Mouse (Mus musculus) liver, embryonic 12.5 days (tissue): Measurements from ENCODE around the gene Gm2696. TPM values are rescaled to one million over a fixed set of nuclear protein-coding genes. Genes with fewer than 3 reads are reported as not detected.

Source experiments
- ATAC-seq: fragments of 200-750 bp; cut with Nextera tagmentation; 2 replicates; pipeline ENCODE4 v1.8.0; 2017; ENCODE audit warnings: moderate number of reproducible peaks, mild to moderate bottlenecking, moderate library complexity
- H3K27ac ChIP-seq: fragments of 300-500 bp; sonication (generic); 2 replicates; pipeline ENCODE4 v1.5.1; 2016; ENCODE audit warnings: mild to moderate bottlenecking
- H3K27me3 ChIP-seq: fragments of 300-500 bp; sonication (generic); replicated peaks from 2 replicates; pipeline ENCODE4 v1.6.1; 2016; ENCODE audit warnings: mild to moderate bottlenecking, moderate library complexity
- H3K36me3 ChIP-seq: fragments of 300-500 bp; sonication (generic); 2 replicates; pipeline ENCODE4 v1.6.1; 2016; ENCODE audit warnings: mild to moderate bottlenecking, moderate library complexity
- H3K4me1 ChIP-seq: fragments of 300-500 bp; sonication (generic); 2 replicates; pipeline ENCODE4 v1.6.1; 2016
- H3K4me2 ChIP-seq: fragments of 300-500 bp; sonication (generic); 2 replicates; pipeline ENCODE4 v1.6.1; 2016; ENCODE audit warnings: mild to moderate bottlenecking, moderate library complexity
- H3K4me3 ChIP-seq: fragments of 300-500 bp; sonication (generic); 2 replicates; pipeline ENCODE4 v1.5.1; 2016; ENCODE audit warnings: mild to moderate bottlenecking, moderate library complexity
- H3K9ac ChIP-seq: fragments of 300-500 bp; sonication (generic); 2 replicates; pipeline ENCODE4 v1.6.1; 2016; ENCODE audit warnings: mild to moderate bottlenecking, moderate library complexity
- H3K9me3 ChIP-seq: fragments of 300-500 bp; sonication (generic); replicated peaks from 2 replicates; pipeline ENCODE4 v1.6.1; 2016; ENCODE audit warnings: mild to moderate bottlenecking, moderate library complexity
- WGBS: fragments of 180-500 bp; shearing (Covaris S2); methylation state at CpG from one replicate; pipeline ENCODE4 v1.1.7; 2016; ENCODE audit not compliant: insufficient replicate concordance; 5-methylcytosine and 5-hydroxymethylcytosine counted together
- polyA plus RNA-seq: library from polyadenylated mRNA; unstranded; fragments of >200 nt; fragmentation: Nextera tagmentation; extraction: Ambion mirVana; gene quantifications from 2 replicates; pipeline ENCODE4 v1.2.1, GENCODE M21; 2016

Gm2696 gene
- polyA plus RNA-seq, 1 experiment from 2014 or later, result not detected

- Histone ChIP-seq H3K36me3 (no peaks in the 10 kb centered on the region), H3K9me3 (no peaks in the 10 kb centered on the region), H3K4me1 (0 out of 2 replicates have a peak, but pooled peaks cover 4% of the 10 kb centered on the region), H3K27me3 (no peaks in the 10 kb centered on the region), H3K4me2 (no peak within 1 kb of the TSS), H3K4me3 (no peak within 1 kb of the TSS), H3K27ac (no peak within 1 kb of the TSS), H3K9ac (no peak within 1 kb of the TSS)
- no peak for ATAC-seq
- 51% methylated on average over 8 of the region's 8 CpGs for WGBS
Measured at GRCm38 (mm10) chr10:77798921-77799508, 15.5 kb upstream of the Gm2696 start, which contains the start of gene Gm19668. Gene Gm19668, minus strand, starts transcription at chr10:77799133.

- H3K9ac ChIP-seq, result no peak overlapping the region
- WGBS, result 34% methylated on average over 3 of the region's 3 CpGs
Measured at GRCm38 (mm10) chr10:77804095-77804494, 10.4 kb upstream of the Gm2696 start.

GRCm38 (mm10) chr10:77811743-77812142 is 2.7 kb upstream of the Gm2696 start, which contains the start of gene Gm9507:
Gene Gm9507, minus strand, starts transcription at chr10:77811843.
- 51% methylated on average over 5 of the region's 5 CpGs for WGBS
- Histone ChIP-seq H3K4me1 (no peaks in the 10 kb centered on the region), H3K9me3 (no peaks in the 10 kb centered on the region; the same call in 1 of the 2 replicates), H3K4me3 (no peak within 1 kb of the TSS), H3K4me2 (no peak within 1 kb of the TSS), H3K27me3 (no peaks in the 10 kb centered on the region), H3K27ac (no peak within 1 kb of the TSS), H3K9ac (no peak within 1 kb of the TSS), H3K36me3 (no peaks in the 10 kb centered on the region)
- no peak for ATAC-seq

More at GRCm38 (mm10) chr10:77804095-77804494, 10.4 kb upstream of the Gm2696 start:
- Histone ChIP-seq H3K27me3 (no peaks in the 10 kb centered on the region), H3K4me2 (no peak overlapping the region), H3K36me3 (no peaks in the 10 kb centered on the region), H3K4me3 (no peak overlapping the region), H3K4me1 (0 out of 2 replicates have a peak, but pooled peaks cover 4% of the 10 kb centered on the region), H3K27ac (no peak overlapping the region), H3K9me3 (no peaks in the 10 kb centered on the region)
- ATAC-seq, result no peak

GRCm38 (mm10) chr10:77815514-77815913 is 1.0 kb downstream of the Gm2696 start:
- no peak for ATAC-seq
- H3K9ac ChIP-seq, result no peak overlapping the region
- no peak overlapping the region for H3K4me2 ChIP-seq
- H3K9me3 ChIP-seq, result no peaks in the 10 kb centered on the region
- no peak overlapping the region for H3K27ac ChIP-seq
- no peaks in the 10 kb centered on the region for H3K27me3 ChIP-seq
- no peaks in the 10 kb centered on the region for H3K4me1 ChIP-seq
- no peak overlapping the region for H3K4me3 ChIP-seq
- H3K36me3 ChIP-seq, result no peaks in the 10 kb centered on the region
- 23% methylated on average over 5 of the region's 5 CpGs for WGBS

GRCm38 (mm10) chr10:77818523-77818922 is 4.0 kb downstream of the Gm2696 start:
- Histone ChIP-seq H3K27ac (no peak overlapping the region), H3K4me1 (no peaks in the 10 kb centered on the region), H3K4me2 (no peak overlapping the region), H3K36me3 (no peaks in the 10 kb centered on the region), H3K4me3 (no peak overlapping the region), H3K9ac (no peak overlapping the region), H3K27me3 (no peaks in the 10 kb centered on the region), H3K9me3 (no peaks in the 10 kb centered on the region)
- WGBS, result 79% methylated on average over 4 of the region's 4 CpGs
- ATAC-seq, result no peak

- no peak overlapping the region for H3K9ac ChIP-seq
- no peaks in the 10 kb centered on the region for H3K27me3 ChIP-seq
- no peaks in the 10 kb centered on the region for H3K36me3 ChIP-seq
- 45% methylated on average over 4 of the region's 4 CpGs for WGBS
- no peaks in the 10 kb centered on the region for H3K4me1 ChIP-seq
- H3K4me2 ChIP-seq, result no peak overlapping the region
- no peaks in the 10 kb centered on the region for H3K9me3 ChIP-seq
- H3K4me3 ChIP-seq, result no peak overlapping the region
- H3K27ac ChIP-seq, result no peak overlapping the region
- no peak for ATAC-seq
Measured at GRCm38 (mm10) chr10:77819203-77819602, 4.7 kb downstream of the Gm2696 start.

GRCm38 (mm10) chr10:77826951-77827350 is 12.5 kb downstream of the Gm2696 start, which contains the start of gene Krtap10-4:
Gene Krtap10-4, minus strand, starts transcription at chr10:77827095.
- Histone ChIP-seq H3K9me3 (no peaks in the 10 kb centered on the region), H3K4me2 (no peak within 1 kb of the TSS), H3K27me3 (no peaks in the 10 kb centered on the region), H3K4me1 (no peaks in the 10 kb centered on the region), H3K4me3 (no peak within 1 kb of the TSS), H3K36me3 (no peaks in the 10 kb centered on the region), H3K27ac (no peak within 1 kb of the TSS), H3K9ac (no peak within 1 kb of the TSS)
- no peak for ATAC-seq
- WGBS, result 47% methylated on average over 6 of the region's 6 CpGs

- H3K27me3 ChIP-seq, result no peaks in the 10 kb centered on the region
- H3K9ac ChIP-seq, result no peak within 1 kb of the TSS
- H3K4me1 ChIP-seq, result no peaks in the 10 kb centered on the region
- no peaks in the 10 kb centered on the region for H3K36me3 ChIP-seq
- no peak within 1 kb of the TSS for H3K27ac ChIP-seq
- H3K9me3 ChIP-seq, result no peaks in the 10 kb centered on the region
- no peak within 1 kb of the TSS for H3K4me3 ChIP-seq
- no peak within 1 kb of the TSS for H3K4me2 ChIP-seq
- WGBS, result 56% methylated on average over 9 of the region's 9 CpGs
- ATAC-seq, result no peak
Measured at GRCm38 (mm10) chr10:77835647-77836046, 21.2 kb downstream of the Gm2696 start, which contains the start of gene Krtap10-10. Gene Krtap10-10, plus strand, starts transcription at chr10:77835947.

GRCm38 (mm10) chr10:77839006-77839405 is 24.5 kb downstream of the Gm2696 start:
- Histone ChIP-seq H3K4me1 (no peaks in the 10 kb centered on the region), H3K36me3 (no peaks in the 10 kb centered on the region), H3K27me3 (no peaks in the 10 kb centered on the region), H3K27ac (no peak overlapping the region), H3K4me3 (no peak overlapping the region), H3K4me2 (no peak overlapping the region), H3K9ac (no peak overlapping the region), H3K9me3 (no peaks in the 10 kb centered on the region)
- 54% methylated on average over 6 of the region's 6 CpGs for WGBS
- no peak for ATAC-seq

GRCm38 (mm10) chr10:77846503-77846902 is 32.0 kb downstream of the Gm2696 start, which contains the start of gene Gm36176:
Gene Gm36176, plus strand, starts transcription at chr10:77846803.
- no peaks in the 10 kb centered on the region for H3K9me3 ChIP-seq
- H3K9ac ChIP-seq, result no peak within 1 kb of the TSS
- H3K36me3 ChIP-seq, result no peaks in the 10 kb centered on the region
- H3K4me2 ChIP-seq, result no peak within 1 kb of the TSS
- H3K4me1 ChIP-seq, result no peaks in the 10 kb centered on the region
- H3K27me3 ChIP-seq, result no peaks in the 10 kb centered on the region
- no peak for ATAC-seq
- 29% methylated on average over 3 of the region's 3 CpGs for WGBS
- H3K4me3 ChIP-seq, result no peak within 1 kb of the TSS
- no peak within 1 kb of the TSS for H3K27ac ChIP-seq

- no peak overlapping the region for H3K9ac ChIP-seq
- H3K4me1 ChIP-seq, result no peaks in the 10 kb centered on the region
- no peaks in the 10 kb centered on the region for H3K36me3 ChIP-seq
- ATAC-seq, result no peak
- no peak overlapping the region for H3K4me2 ChIP-seq
- no peak overlapping the region for H3K4me3 ChIP-seq
- no peaks in the 10 kb centered on the region for H3K9me3 ChIP-seq
- WGBS, result 9% methylated on average over 2 of the region's 2 CpGs
- H3K27me3 ChIP-seq, result no peaks in the 10 kb centered on the region
- no peak overlapping the region for H3K27ac ChIP-seq
Measured at GRCm38 (mm10) chr10:77846961-77847360, 32.5 kb downstream of the Gm2696 start.

- Histone ChIP-seq H3K27ac (no peak overlapping the region), H3K27me3 (no peaks in the 10 kb centered on the region; the same call in 1 of the 2 replicates), H3K4me1 (no peaks in the 10 kb centered on the region), H3K36me3 (no peaks in the 10 kb centered on the region), H3K9me3 (no peaks in the 10 kb centered on the region), H3K4me2 (no peak overlapping the region), H3K9ac (no peak overlapping the region), H3K4me3 (no peak overlapping the region)
- 59% methylated on average over 2 of the region's 2 CpGs for WGBS
- ATAC-seq, result no peak
Measured at GRCm38 (mm10) chr10:77847538-77847937, 33.1 kb downstream of the Gm2696 start.
